Mouse (Mus musculus) gastrocnemius, postnatal 10 days (tissue): ENCODE measurements around the gene Ehd3. TPM values are rescaled to one million over a fixed set of nuclear protein-coding genes. Genes with fewer than 3 reads are reported as not detected.
A peak's percentile ranks its signal among the peaks of the same experiment; 100 is the strongest.

Experiments
- DNase-seq: peaks from one replicate; pipeline ENCODE4 v3.0.0; 2021; ENCODE audit warnings: mixed read lengths
- long read RNA-seq, 2 experiments: library from polyadenylated mRNA; stranded (forward); transcript quantifications; one replicate each; pipeline ENCODE4 v2.0.0; 2021
- total RNA-seq, 2 experiments: library from RNA; stranded (reverse); gene quantifications; 2 replicates each; pipeline ENCODE4 v1.2.3; 2021

Ehd3 gene
- 1 to 10 TPM; 5.2 to 5.8 TPM for total RNA-seq
- long read RNA-seq, experiment 1, transcript Ehd3-201 (6 exons, 3,659 nt): major isoform, 17 of 21 reads
- long read RNA-seq, experiment 1, partial matches to known transcripts: 2 of 21 reads
- long read RNA-seq, experiment 1, other reads (novel, unspliced or antisense): 1 of 21 reads
- long read RNA-seq, experiment 2, partial matches to known transcripts: 0 of 4 reads
- long read RNA-seq, experiment 2, other reads (novel, unspliced or antisense): 0 of 4 reads

DNA sequence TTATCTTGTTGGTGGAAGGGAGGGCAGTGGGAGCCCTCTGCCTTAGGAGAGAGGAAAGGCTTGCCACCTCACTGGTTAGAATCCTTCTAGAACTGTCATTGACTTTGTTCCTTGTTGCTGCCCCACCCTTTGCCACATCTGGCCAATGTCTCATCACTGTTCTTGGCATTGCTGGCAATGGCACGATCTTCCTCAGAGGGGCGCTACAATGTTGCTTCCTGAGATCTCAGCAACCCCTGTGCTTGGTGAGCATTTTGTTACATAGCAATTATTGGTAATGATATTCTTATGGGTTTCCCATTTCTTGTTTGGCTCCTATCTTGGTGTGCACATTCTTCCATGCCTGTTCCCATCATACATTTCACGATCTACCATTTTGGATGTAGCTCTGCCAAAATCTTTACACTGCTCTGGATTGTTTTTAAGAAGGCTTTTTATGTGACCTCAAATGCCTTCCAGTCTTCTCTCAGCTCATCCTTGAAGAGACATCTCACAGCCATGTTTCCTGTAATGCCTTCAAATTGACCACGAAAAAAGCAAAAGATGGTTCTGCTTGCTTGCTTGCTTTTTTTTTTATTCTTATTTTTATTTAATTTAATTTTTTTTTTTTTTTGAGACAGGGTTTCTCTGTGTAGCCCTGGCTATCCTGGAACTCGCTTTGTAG lies at the start of gene Ehd3:
Gene Ehd3, plus strand, starts transcription at position 614 of the 664 bp plus-strand sequence.
- no peak for DNase-seq

DNA sequence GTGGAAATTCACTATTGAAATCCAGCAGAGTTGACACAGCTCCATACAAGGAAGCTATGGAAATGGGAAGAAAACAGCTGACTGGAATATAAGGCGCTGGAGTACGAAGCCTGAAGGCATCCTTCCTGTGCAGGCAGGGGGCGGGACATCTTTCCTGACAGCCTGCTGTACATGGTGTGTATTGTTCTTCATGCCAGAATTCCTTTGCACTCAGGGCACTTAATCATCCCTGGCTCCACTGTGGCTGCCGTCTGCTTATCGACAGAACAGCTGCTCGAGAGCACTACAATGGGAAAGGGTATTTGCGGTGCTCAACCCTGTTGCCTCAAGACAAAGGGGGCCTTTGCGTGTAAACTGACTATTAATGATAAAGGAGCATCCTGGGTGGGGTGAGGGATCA lies 33.0 kb upstream of the Ehd3 start:
- DNase-seq: peak; percentile 3

DNA sequence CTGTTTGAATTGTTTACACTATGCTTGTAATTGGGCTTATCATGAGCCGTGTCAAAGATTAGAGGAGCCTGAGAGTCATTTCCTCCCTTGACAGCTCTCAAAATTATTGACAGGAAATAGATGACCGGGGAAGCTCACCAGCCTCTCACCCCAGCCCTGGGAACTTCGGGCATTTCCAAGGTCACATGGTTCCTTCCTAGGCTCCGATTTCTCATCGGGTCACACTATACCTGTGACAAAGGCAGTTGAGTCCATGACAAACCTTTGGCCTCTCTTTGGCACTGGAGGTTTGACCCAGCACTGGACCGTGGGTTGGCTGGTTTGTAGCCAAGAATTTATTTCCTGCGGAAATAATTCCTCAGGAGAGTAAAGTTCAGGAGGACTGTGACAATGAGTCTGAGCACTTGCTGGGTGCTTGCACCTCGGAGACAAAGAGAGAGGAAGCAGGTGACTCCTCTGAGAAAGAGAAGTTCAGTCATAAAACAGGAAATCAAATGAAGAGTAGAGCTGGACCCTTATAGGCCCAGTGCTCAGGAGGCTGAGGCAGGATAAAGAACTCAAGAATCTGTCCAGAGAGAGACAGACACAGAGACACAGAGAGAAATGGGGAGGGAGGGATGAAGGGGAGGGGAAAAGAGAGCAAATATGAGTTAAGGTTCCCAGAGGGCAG lies 17.2 kb upstream of the Ehd3 start:
- no peak for DNase-seq

DNA sequence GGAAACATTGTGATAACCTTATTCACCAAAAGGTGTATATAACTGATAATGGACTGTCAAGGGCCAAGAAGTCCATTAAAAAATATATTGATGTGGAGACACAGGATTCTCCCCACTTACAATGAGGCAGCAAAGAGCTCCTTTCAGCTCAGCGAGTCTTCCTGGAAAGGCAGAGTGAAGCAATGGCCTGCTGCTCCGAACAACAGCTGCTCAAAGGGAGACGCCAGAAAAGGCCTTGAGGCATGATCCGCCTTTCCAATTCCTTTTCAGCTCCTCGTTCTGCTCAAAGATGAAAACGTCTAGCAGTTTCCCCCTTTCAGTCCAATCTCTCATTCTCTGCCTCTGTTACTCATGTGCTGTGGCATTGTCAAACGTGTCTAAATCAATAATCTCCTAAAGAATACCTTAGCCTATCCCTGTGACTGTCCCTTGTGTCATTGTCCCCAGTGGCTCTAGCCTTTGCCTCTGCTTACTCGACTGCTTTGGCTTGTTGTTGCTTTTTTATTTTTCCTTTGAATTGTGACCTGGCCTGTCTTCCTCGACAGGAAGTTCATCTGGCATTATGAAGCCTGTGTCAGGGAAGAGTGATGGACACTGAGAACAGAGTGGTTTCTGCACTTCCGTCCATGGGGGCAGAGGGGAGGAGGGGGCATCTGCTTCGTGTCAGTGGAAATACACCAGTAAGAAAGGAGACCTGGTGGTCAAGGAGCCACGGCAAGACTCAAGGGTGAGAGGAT lies 13.5 kb upstream of the Ehd3 start:
- DNase-seq: no peak

DNA sequence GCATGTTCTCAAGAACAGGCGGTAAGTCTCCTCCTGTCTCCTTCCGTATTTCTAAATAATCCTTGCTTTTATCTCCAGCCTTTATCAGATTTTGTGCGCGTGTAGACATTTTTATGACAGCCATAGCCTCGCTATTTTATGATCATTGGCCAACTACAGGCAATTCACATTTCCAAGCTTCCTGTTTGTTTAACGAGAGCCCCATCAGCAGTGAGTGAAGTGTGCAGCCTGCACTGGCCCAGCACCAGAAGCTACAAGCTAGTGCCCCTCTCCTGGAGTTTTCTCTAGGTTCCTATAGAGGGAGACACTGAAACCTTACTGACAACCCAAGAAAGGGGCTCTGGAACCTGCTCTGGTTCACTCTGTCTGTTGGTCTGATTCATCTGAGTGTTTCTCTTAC lies 7.1 kb upstream of the Ehd3 start:
- DNase-seq: no peak

DNA sequence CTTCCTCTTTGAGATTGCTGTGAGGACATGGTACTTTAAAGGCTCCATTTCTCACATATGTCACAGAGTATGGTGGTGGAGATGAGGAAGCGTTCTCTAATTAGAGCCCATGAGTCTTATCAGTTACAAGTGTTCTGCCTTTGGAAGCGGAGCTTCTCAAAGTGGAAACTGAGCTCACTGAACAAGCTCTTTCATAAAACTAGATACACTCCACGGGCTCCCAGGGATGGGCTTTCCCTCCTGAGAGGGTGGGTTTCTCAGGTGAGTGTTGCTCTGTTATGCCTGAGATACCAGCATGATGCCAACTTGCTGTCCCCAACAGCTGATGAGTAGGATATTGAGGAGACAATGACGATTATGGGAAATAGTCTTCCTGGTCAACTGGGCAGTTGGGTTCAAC lies 6.2 kb upstream of the Ehd3 start:
- no peak for DNase-seq

DNA sequence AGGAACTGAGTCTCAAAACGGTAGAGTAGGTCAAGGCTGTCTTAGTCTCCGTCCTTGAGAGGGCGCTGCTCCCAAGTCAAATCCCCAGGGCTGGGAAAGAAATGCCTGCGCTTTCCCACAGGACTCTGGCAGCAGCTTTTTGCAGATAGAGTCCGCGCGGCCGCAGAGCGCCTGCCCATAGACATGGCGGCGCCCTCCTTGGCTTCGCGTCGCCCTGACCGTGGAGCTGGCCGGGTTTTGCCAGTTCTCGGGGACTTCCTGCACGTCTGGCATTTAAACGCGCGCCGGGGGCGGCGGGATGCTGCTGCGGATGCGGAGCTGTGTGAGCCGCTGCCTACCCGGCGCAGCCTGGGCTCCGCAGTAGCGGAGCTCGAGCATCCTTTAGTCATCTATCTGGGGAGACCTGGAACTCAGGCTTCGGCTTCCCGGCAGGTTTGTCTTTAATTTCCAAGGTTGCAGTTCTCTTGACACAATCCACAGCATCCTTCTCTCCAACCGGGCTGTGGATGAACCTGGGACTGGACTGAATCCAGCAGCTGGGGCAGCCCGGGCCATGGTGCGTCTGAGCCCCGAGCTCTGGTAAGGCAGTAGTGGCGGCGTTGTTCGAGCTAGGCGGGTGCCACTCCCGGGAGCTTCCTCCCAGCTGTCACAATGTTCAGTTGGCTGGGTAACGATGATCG lies 798 bp downstream of the Ehd3 start:
- DNase-seq: peak; percentile 80

DNA sequence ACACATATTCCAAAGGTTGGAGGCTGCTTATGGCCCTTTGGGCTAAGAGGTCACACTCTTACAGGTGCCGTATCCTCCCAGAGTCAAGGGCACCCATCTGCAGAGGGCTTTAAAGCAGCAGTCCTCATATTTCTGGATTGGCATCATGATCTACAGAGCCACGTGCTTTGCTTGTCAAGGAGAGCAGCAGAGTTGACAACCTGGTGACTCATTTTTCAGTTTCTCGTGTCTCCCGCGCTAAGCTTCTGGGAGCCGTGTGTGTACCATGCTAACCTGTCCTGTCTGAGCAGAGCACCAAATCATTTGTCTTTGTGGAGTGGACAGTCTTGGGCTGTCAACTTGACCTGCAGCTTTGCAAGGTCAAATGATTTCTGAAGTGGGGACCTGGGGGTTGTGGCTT lies 2.4 kb downstream of the Ehd3 start:
- DNase-seq: no peak

DNA sequence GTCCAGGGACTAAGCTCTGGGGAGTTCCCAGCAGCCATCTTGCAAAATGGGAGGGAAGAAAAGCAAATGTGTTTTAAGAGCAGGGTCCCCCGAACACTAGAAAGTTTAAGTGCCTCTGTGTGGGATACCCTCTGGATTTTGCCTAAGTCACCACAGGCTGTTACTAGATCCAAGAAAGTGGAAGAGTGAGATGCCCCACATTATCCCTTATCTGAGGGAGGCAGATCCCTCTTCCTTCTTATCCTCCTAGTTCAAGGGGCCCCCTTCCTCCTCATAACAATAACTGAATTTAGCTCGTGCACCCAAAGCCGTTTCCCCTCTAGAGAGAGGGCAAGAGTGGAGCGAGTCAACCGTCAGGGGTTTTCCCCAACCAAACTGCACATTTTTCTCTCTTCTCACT lies 3.3 kb downstream of the Ehd3 start:
- no peak for DNase-seq

DNA sequence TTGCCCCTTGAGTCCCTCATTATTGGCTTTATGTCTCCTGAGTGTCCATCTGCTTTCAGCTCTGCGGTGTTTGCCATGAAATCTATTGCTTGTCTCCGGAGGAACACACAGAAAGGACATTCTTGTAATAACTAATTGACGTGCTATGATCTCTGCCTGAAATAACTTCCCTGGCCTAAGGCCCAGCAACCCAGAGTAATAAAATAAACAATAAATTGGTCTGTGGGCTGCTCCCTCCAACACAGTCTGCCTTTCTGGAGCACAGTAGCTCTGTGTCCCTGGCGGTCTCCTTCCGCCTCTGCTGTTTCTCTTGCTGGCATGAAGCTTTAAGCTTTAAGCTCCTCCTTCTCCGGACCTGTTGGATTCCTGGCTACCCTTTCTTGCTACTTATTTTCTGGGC lies 4.5 kb downstream of the Ehd3 start:
- no peak for DNase-seq

DNA sequence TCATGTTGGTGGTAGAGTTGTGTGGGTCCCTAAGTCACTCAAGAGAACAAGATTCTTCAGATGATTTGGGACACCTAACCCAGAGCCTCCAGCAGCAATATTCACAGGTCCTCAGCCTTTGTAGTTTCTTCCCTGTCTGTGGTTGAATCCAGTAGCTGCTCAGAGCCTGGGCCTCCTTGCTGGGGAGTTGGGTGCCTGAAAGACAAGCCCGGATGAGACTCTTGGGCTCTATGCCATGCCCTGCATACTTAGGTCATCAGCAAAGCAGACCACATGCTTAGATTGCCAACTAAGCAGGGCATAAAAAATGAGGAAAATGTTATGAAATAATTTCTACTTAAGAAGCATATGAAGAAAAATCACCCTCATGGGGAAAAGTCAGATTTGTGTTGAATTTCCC lies 6.9 kb downstream of the Ehd3 start:
- no peak for DNase-seq

DNA sequence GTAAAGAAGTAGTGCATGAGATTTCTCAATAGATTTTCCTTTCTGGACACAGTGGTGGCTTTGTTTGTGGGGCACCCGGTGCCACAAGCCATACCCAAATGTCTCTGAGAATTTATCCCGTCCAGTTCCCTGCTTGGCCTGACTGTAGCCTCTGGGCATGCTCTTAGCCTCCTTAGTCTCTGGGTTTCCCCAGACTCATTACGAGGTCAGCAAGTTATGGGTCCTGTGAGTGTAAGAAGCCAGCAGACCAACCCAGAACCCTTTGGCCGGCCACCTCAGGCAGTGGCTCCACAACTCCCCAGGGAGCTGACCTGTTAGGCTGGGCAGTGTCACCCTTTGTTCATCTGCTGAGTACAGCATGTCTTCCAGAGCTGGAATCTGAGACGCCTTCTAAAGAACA lies 7.6 kb downstream of the Ehd3 start:
- DNase-seq: no peak

DNA sequence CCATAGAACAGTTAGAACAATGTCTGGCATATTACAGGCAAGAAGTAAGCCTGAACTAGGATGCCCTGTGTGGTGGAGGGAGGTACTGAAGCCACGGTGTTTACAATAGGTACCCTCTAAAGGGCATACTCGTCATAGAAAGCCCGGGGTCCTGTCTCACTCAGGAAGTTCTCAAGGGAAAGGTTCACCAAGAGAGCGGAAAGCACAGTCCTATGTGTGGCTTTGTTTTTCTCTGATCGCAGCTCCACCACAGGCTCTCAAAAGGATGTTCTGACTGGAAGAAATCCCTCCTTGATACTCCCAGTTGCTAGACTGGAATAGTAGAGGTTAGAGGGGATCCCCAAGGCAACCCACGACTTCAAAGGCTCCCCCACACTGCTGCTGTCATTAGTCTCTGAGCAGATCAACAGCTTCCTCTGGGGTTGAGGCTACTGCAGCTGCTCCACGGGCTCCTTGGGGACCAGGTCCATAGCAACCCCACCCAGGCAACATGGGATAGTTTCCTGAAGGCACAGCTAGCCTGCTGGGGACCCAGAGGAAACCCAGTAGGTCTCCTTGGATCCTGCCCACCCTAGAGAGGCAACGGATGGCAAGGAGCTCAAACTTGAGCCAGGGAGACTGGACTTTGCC lies 9.2 kb downstream of the Ehd3 start:
- DNase-seq: no peak

DNA sequence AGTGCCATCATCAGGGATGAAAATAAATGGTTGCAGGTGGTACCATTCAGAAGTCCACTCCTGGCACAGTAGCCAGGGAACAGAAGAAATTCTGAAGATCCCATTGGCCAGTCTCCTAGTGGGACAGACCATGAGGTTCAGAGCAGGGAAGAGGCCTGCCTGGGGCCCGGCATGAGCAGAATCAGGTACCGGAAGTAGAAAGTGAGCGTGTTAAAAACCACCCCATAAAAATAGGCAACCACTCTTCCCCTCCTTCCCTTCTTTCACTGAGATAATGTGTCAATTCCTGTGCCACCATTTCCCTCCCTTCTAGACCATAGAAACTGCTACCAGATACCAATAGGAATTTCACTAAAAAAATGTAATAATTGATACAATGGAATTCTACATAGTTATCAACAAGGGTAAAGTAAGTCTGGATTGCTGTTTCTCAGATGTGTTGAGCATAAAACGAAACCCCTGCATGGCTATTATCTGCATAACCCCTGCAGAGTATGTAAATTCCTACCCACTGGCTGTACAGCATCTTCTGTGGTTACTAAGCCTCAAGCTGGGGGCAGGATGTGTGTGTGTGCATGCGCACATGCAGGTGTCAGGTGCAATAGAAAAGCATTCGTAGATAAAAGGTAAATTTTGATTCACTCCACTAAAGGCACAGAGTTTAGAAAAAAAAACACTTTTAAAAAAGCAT lies 10.7 kb downstream of the Ehd3 start:
- DNase-seq: no peak

DNA sequence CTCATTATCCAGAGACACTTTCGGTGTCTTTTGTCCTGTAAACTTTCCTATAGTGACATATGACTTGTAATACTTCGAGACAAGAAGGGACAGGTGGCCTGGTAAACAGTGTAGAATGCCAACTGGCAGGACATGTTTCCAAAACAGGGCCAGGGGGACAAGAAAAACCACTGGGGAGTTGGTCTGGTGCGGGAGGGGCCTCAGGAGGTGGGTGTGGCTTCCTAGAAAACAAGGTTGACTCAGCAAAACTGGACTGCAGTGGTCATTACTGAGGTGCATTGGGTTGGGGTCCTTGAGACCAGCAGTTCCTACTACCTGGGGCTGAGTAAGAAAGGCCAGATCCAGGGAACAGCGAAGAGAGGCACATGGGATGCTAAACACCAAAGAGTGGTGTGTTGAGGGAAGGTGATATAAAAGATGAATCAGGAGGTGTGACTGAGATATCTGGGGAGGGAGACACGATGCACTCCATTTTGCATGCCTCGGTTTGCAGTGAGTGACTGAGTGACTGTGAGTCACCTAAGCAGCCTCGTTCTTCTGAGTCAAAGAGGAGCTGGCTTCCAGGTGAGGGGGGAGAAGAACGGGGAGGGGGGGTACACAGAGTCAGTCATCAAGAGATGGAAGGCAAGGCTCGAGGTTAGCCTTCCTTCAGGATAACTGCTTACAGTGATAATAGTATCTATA lies 13.9 kb downstream of the Ehd3 start:
- no peak for DNase-seq

DNA sequence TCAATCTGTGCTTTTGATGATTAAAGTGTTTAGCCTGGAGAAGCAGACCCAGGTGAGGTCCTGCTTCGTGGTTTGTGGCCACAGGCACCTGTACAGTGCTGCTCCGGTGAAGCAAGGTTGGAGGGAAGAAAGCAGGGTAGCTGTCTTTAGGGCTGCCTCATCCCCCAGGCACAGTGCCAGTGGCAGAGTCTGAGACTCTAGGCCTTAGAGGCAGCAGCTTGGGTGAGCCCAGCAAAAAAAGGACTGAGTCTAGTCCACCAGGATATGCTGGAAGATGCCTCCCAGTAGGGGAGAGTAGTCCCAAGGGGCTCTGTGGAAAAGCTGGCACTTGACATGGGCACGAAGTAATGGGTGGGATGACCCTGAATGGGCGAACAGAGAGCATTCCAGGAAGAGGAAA lies 15.0 kb downstream of the Ehd3 start:
- no peak for DNase-seq

DNA sequence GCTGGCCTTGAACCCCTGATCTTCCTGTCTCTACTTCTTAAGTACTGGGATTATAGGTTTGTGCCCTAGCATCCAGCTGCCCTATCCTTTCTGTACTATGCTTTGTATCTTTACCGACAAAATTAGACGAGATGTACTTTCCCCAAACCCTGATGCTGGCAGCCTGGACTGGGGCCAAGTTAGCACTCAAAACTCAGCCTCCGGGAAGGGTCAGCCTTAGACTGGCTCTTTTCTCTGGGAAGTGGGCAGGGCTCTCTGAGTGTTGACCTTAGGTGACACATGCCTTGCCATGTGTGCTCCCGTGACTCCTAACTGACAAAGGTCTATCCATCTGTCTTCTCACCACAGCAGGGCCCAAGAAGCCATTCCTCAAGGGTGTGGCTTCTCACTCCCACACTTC lies 16.8 kb downstream of the Ehd3 start:
- DNase-seq: no peak

DNA sequence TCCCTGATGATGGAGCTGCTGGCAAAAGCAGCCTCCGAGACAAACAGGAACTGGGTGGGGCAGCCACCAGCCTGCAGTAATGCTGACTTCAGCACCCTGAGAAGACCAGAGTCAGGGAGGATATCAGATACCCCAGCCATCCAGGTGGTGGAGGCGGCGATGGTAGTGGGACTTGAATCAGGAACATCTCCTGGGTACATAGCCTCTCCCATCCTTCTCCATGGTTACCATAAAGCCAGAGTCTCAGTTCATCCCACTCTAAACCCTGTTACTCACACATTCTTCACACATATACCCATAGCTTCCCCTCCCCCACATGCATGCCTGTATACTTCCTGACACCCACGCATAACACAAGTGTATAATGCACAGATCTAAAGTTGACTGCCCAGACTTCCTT lies 18.3 kb downstream of the Ehd3 start:
- DNase-seq: no peak

DNA sequence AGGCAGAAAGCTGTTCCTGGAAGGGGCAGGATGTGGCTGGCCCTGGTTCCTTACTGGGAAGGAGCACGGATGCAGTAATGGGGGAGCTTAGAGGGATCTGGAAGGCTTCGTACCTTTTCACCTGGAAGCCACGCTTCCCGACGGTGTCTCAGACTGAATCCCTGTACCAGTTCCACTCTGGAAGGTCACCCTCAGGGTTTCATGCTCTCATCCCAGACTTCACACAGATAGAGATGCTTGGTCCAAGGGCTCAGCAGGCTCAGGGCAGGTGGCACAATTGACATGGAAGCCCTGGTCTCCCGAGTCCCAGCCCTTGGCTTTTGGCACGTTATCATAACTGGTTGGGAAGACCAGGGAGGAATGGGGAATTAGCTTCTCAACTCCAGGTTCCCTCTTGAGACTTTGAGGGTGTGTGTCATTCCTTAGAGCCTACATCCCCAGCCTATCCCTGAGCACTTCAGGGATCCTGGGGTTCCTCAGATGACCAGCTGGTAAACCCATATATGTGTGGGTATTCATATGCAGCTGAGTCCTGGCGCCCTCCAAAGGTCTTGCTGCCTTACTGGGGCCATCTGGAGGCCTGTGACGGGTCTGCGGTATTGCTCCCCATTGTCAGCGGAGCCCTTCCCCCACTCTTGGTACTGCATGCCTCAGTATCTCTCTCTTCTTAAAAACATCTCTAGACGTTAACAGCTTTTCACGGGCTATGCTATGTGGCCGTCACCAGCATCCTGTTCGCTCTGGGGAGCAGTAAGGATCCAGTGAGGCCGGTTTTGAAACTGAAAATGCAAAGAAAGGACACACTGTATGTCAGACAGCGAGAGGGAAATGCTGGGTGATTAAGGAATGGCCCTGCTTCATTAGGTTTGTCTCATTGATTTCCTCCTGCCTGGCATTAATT lies 19.4 kb downstream of the Ehd3 start:
- DNase-seq: no peak

DNA sequence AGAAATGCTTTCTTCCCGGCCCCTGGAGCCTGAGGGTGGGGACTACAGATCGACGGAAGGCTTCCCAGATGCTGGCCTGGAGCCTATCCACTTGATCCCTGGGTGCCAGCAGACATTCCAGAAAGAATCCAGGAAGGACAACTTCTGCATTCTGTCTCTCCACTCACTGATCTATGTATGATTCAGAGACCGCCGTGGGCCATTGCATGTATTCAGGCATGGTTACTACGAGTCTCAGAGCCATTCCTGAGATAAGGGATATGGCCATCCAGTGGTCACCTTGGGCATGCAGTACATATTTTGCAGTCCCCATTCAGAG lies 20.0 kb downstream of the Ehd3 start:
- no peak for DNase-seq
